Mouse (Mus musculus): Measurements from ENCODE around the gene Otud3. TPM values are rescaled to one million over a fixed set of nuclear protein-coding genes. Genes with fewer than 3 reads are reported as not detected.

Gene Otud3
- total and polyA plus RNA-seq, 2 experiments from 2014 or later: 3.8 to 6.8 TPM

DNA sequence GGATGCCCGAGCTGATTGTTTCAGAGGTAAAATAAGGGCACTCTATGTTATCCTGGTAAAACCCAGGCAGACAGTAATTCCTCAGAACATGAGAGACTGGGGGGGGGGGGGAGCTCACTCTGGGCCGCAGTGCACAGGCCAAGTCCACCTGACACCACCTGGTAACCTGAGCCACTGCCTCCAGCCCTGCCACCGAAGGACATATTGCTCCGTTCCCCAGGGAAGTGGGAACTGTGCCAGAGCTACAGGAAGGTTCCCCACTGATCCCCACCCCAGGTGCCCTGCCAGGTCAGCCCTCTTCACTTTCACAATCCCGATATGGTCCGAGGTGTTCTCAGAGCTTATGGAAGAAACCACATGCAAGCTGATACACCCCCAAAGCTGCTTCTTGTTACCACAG is 21.1 kb downstream of the Otud3 start:
- H3K9me3 ChIP-seq (ENCODE audit: low read length): no peaks in the 10 kb centered on the region
- H3K27ac ChIP-seq: no peak overlapping the region
- DNase-seq (ENCODE audit: low spot score) (no peak), ATAC-seq (no peak)
- H3K9ac ChIP-seq (replicated peaks; ENCODE audit: low read length): no peak overlapping the region
- H3K4me3 ChIP-seq (ENCODE audit: low read length): no peak overlapping the region
- TF ChIP-seq CTCF (IDR thresholded peaks at IDR 0.05; ENCODE audit: low read depth): no peak
- peaks cover 46% of the 10 kb centered on the region for H3K36me3 ChIP-seq (ENCODE audit: insufficient read depth, low read length)
- H3K27me3 ChIP-seq (ENCODE audit: insufficient read depth, low read length): no peaks in the 10 kb centered on the region
- WGBS: 85% methylated on average over 6 of the region's 6 CpGs
- no peak overlapping the region for H3K4me2 ChIP-seq (ENCODE audit: low read depth, low read length)
- H3K4me1 ChIP-seq (ENCODE audit: insufficient read depth, low read length): no peaks in the 10 kb centered on the region

GRCm38 (mm10) chr4:138889635-138890034 is 24.1 kb downstream of the Otud3 start:
- H3K27ac ChIP-seq: peak overlapping the region; percentile 26; the same call in 1 of the 2 replicates
- no peaks in the 10 kb centered on the region for H3K9me3 ChIP-seq (ENCODE audit: low read length)
- no peak overlapping the region for H3K4me3 ChIP-seq (ENCODE audit: low read length)
- no peaks in the 10 kb centered on the region for H3K27me3 ChIP-seq (ENCODE audit: insufficient read depth, low read length)
- 68% methylated on average over 8 of the region's 8 CpGs for WGBS
- TF ChIP-seq CTCF (IDR thresholded peaks at IDR 0.05; ENCODE audit: low read depth): no peak
- H3K36me3 ChIP-seq (ENCODE audit: insufficient read depth, low read length): peaks cover 20% of the 10 kb centered on the region
- no peak overlapping the region for H3K4me2 ChIP-seq (ENCODE audit: low read depth, low read length)
- DNase-seq (ENCODE audit: low spot score) (no peak), ATAC-seq (no peak)
- H3K9ac ChIP-seq (replicated peaks; ENCODE audit: low read length): no peak overlapping the region
- no peaks in the 10 kb centered on the region for H3K4me1 ChIP-seq (ENCODE audit: insufficient read depth, low read length)

GRCm38 (mm10) chr4:138889165-138889564 is 24.6 kb downstream of the Otud3 start:
- H3K4me1 ChIP-seq (ENCODE audit: insufficient read depth, low read length): no peaks in the 10 kb centered on the region
- H3K27me3 ChIP-seq (ENCODE audit: insufficient read depth, low read length): no peaks in the 10 kb centered on the region
- no peak overlapping the region for H3K9ac ChIP-seq (replicated peaks; ENCODE audit: low read length)
- no peak overlapping the region for H3K4me2 ChIP-seq (ENCODE audit: low read depth, low read length)
- 40% methylated on average over 7 of the region's 7 CpGs for WGBS
- ATAC-seq: no peak
- no peak overlapping the region for H3K4me3 ChIP-seq (ENCODE audit: low read length)
- no peak for TF ChIP-seq CTCF (IDR thresholded peaks at IDR 0.05; ENCODE audit: low read depth)
- DNase-seq (ENCODE audit: low spot score): no peak
- H3K36me3 ChIP-seq (ENCODE audit: insufficient read depth, low read length): peaks cover 15% of the 10 kb centered on the region
- H3K27ac ChIP-seq: peak overlapping the region; percentile 26; the same call in 1 of the 2 replicates
- H3K9me3 ChIP-seq (ENCODE audit: low read length): no peaks in the 10 kb centered on the region

DNA sequence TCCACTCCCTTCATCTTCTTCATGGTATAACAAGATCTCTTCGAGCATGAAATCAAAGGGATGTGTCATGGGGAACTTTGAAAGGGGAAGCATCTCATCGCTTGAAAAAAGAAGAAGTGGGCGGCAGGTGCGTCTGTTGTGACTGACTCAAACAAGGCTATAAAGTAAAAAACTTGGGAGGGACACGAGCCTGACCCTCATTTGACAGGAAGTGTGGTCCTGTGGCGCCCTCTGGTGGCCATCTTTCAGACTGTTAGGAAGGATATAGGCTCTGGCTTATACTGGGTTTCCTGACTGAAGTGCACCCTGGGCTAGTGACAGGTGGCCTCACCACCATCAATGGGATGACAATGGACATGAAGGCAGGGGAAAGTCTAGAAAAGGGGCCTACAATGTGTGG is 29.5 kb downstream of the Otud3 start:
- peak; percentile 91 for DNase-seq (ENCODE audit: low spot score)
- H3K9ac ChIP-seq (replicated peaks; ENCODE audit: low read length): no peak overlapping the region
- no peak overlapping the region for H3K4me3 ChIP-seq (ENCODE audit: low read length)
- peak; percentile 93 for TF ChIP-seq CTCF (IDR thresholded peaks at IDR 0.05; ENCODE audit: low read depth)
- H3K27ac ChIP-seq: no peak overlapping the region
- no peaks in the 10 kb centered on the region for H3K36me3 ChIP-seq (ENCODE audit: insufficient read depth, low read length)
- ATAC-seq: peak; percentile 76
- no peaks in the 10 kb centered on the region for H3K27me3 ChIP-seq (ENCODE audit: insufficient read depth, low read length)
- H3K4me1 ChIP-seq (ENCODE audit: insufficient read depth, low read length): 0 out of 2 replicates have a peak, but pooled peaks cover 6% of the 10 kb centered on the region
- no peaks in the 10 kb centered on the region for H3K9me3 ChIP-seq (ENCODE audit: low read length)
- no peak overlapping the region for H3K4me2 ChIP-seq (ENCODE audit: low read depth, low read length)
- 16% methylated on average over 6 of the region's 6 CpGs for WGBS

DNA sequence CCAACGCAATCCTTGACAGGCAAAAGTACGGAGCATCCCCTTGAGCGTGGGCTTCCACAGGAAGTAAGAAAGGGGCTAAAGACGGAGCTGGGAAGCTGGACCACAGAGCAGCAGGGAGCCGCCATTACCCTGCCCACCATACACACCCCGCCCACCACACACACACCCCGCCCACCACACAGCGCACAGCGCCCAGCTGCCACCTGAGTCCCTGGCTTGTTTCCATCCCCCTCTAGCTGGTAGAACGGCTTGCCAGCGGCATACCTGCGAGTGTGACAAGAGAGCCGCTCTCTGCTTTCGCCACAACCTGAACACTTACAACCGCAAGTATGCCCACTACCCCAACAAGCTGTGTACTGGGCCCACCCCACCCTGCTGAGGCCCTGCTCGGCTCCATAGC is 31.6 kb downstream of the Otud3 start:
- WGBS: 13% methylated on average over 16 of the region's 16 CpGs
- Histone ChIP-seq H3K27me3 (ENCODE audit: insufficient read depth, low read length) (no peaks in the 10 kb centered on the region), H3K4me3 (ENCODE audit: low read length) (no peak overlapping the region), H3K4me2 (ENCODE audit: low read depth, low read length) (peak overlapping the region; percentile 13; the same call in 1 of the 2 replicates), H3K27ac (no peak overlapping the region), H3K4me1 (ENCODE audit: insufficient read depth, low read length) (0 out of 2 replicates have a peak, but pooled peaks cover 6% of the 10 kb centered on the region), H3K9ac (replicated peaks; ENCODE audit: low read length) (no peak overlapping the region), H3K36me3 (ENCODE audit: insufficient read depth, low read length) (no peaks in the 10 kb centered on the region), H3K9me3 (ENCODE audit: low read length) (no peaks in the 10 kb centered on the region)
- no peak for DNase-seq (ENCODE audit: low spot score)
- no peak for TF ChIP-seq CTCF (IDR thresholded peaks at IDR 0.05; ENCODE audit: low read depth)
- no peak for ATAC-seq

- no peaks in the 10 kb centered on the region for H3K27me3 ChIP-seq (ENCODE audit: insufficient read depth, low read length)
- 0 out of 2 replicates have a peak, but pooled peaks cover 6% of the 10 kb centered on the region for H3K4me1 ChIP-seq (ENCODE audit: insufficient read depth, low read length)
- 77% methylated on average over 7 of the region's 7 CpGs for WGBS
- ATAC-seq: no peak
- no peak overlapping the region for H3K4me3 ChIP-seq (ENCODE audit: low read length)
- no peak overlapping the region for H3K9ac ChIP-seq (replicated peaks; ENCODE audit: low read length)
- no peak overlapping the region for H3K4me2 ChIP-seq (ENCODE audit: low read depth, low read length)
- H3K36me3 ChIP-seq (ENCODE audit: insufficient read depth, low read length): no peaks in the 10 kb centered on the region
- no peaks in the 10 kb centered on the region for H3K9me3 ChIP-seq (ENCODE audit: low read length)
- no peak for TF ChIP-seq CTCF (IDR thresholded peaks at IDR 0.05; ENCODE audit: low read depth)
- DNase-seq (ENCODE audit: low spot score): no peak
- no peak overlapping the region for H3K27ac ChIP-seq
These were observed 32.7 kb downstream of the Otud3 start for GRCm38 (mm10) chr4:138880811-138881584.

DNA sequence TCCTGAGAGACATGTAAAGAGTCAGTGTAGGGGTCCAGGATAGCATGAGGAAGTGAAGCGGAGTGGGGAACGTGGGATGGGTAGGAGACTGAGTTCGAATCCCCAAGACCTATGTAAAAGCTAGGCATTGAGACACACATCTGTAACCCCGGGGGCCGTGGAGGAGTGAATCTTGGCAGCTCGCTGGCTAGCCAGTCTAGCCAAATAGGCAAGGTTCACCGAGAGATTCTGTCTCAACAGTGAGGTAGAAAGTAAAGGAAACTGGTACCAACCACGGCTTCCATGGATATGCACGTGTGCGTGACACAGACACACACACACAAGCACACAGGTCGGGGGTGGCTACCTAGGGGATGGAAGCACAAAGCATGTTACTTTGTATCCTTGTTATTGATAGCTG is 33.9 kb downstream of the Otud3 start:
- Histone ChIP-seq H3K9me3 (ENCODE audit: low read length) (no peaks in the 10 kb centered on the region), H3K4me2 (ENCODE audit: low read depth, low read length) (no peak overlapping the region), H3K27me3 (ENCODE audit: insufficient read depth, low read length) (no peaks in the 10 kb centered on the region), H3K36me3 (ENCODE audit: insufficient read depth, low read length) (no peaks in the 10 kb centered on the region), H3K4me1 (ENCODE audit: insufficient read depth, low read length) (0 out of 2 replicates have a peak, but pooled peaks cover 6% of the 10 kb centered on the region), H3K9ac (replicated peaks; ENCODE audit: low read length) (no peak overlapping the region), H3K27ac (no peak overlapping the region), H3K4me3 (ENCODE audit: low read length) (no peak overlapping the region)
- no peak for DNase-seq (ENCODE audit: low spot score)
- no peak for ATAC-seq
- 86% methylated on average over 11 of the region's 11 CpGs for WGBS
- TF ChIP-seq CTCF (IDR thresholded peaks at IDR 0.05; ENCODE audit: low read depth): no peak
